Mouse (Mus musculus): ENCODE results near the gene Hsd17b7. TPM values are rescaled to one million over a fixed set of nuclear protein-coding genes. Genes with fewer than 3 reads are reported as not detected.

The Hsd17b7 gene
- polyA plus RNA-seq, 1 experiment, result 3.9 TPM

DNA sequence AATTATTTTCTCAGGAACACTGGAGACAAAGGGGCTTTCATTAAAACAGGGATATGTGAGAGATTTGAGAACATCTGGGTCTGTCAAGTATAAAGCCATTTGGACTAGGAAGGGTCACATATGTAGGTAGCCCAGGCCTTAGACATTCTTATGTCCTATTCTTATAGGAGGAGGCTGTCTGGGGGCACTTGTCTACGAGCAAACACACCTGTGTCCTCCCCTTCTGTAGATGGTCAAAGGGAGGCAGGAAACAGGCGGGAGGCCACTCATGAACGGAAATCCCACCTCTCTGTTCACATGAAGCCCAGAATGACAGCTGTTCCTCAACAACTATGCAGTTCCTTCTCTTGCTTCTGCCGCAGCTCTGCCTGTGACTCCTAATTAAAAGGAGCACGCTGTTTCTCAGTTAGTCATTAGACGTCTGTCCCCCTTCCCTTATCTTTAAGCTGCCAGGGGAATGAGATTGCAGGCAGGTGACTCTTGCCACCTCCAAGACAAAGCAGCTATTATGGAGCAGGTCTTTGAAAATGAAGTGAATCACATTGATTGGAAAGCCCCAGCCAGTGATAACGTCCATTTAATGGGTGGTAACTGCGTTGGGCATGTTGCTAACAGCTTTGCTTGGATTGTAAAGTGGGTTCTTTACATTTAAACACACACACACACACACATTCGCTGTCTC lies 51.8 kb downstream of the Hsd17b7 start:
- DNase-seq, result no peak
- H3K27ac ChIP-seq (ENCODE audit: control insufficient read depth, insufficient read depth, low read length), result no peak overlapping the region
- H3K36me3 ChIP-seq (ENCODE audit: control insufficient read depth, insufficient read depth, low read length), result no peaks in the 10 kb centered on the region
- no peak overlapping the region for H3K4me3 ChIP-seq (ENCODE audit: control insufficient read depth, insufficient read depth, low read length)
- TF ChIP-seq CTCF (IDR thresholded peaks at IDR 0.05; ENCODE audit: borderline replicate concordance, control insufficient read depth, extremely low read depth, insufficient read depth, low read length, poor library complexity), result no peak
- no peak for TF ChIP-seq POLR2A (IDR thresholded peaks at IDR 0.05; ENCODE audit: control insufficient read depth, extremely low read depth, insufficient read depth, low read length, poor library complexity)
- 52% methylated on average over 9 of the region's 9 CpGs for WGBS
- H3K27me3 ChIP-seq (ENCODE audit: control insufficient read depth, insufficient read depth, low read length), result no peaks in the 10 kb centered on the region
- no peaks in the 10 kb centered on the region for H3K4me1 ChIP-seq (replicated peaks; ENCODE audit: control insufficient read depth, insufficient read depth, low read length)

GRCm38 (mm10) chr1:169916659-169917058 lies 52.4 kb downstream of the Hsd17b7 start:
- no peak for DNase-seq
- Histone ChIP-seq H3K27ac (ENCODE audit: control insufficient read depth, insufficient read depth, low read length) (no peak overlapping the region), H3K4me3 (ENCODE audit: control insufficient read depth, insufficient read depth, low read length) (no peak overlapping the region), H3K4me1 (replicated peaks; ENCODE audit: control insufficient read depth, insufficient read depth, low read length) (no peaks in the 10 kb centered on the region), H3K36me3 (ENCODE audit: control insufficient read depth, insufficient read depth, low read length) (no peaks in the 10 kb centered on the region), H3K27me3 (ENCODE audit: control insufficient read depth, insufficient read depth, low read length) (no peaks in the 10 kb centered on the region)
- 60% methylated on average over 7 of the region's 7 CpGs for WGBS
- TF ChIP-seq CTCF (IDR thresholded peaks at IDR 0.05; ENCODE audit: borderline replicate concordance, control insufficient read depth, extremely low read depth, insufficient read depth, low read length, poor library complexity) (no peak), POLR2A (IDR thresholded peaks at IDR 0.05; ENCODE audit: control insufficient read depth, extremely low read depth, insufficient read depth, low read length, poor library complexity) (no peak)

DNA sequence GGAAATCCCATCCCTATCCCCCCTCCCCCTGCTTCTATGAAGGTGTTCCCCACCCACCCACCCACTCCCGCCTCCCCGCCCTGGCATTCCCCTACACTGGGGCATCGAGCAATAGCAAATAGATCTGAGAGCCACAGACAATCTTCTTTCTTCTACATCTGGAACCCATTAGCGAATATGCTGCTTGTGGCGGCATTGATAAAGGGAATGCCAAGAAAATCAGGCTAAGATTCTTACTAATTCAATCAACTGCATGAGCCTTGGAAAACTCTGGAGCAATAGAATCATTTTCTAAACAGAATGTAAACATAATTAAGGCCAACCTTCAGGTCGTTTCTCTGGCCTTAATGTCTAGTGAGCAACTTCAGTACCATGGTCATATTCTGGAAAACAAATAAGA lies 57.5 kb downstream of the Hsd17b7 start:
- no peak for TF ChIP-seq POLR2A (IDR thresholded peaks at IDR 0.05; ENCODE audit: control insufficient read depth, extremely low read depth, insufficient read depth, low read length, poor library complexity)
- TF ChIP-seq CTCF (IDR thresholded peaks at IDR 0.05; ENCODE audit: borderline replicate concordance, control insufficient read depth, extremely low read depth, insufficient read depth, low read length, poor library complexity), result no peak
- H3K4me1 ChIP-seq (replicated peaks; ENCODE audit: control insufficient read depth, insufficient read depth, low read length), result no peaks in the 10 kb centered on the region
- no peak for DNase-seq
- no peak overlapping the region for H3K27ac ChIP-seq (ENCODE audit: control insufficient read depth, insufficient read depth, low read length)
- no peak overlapping the region for H3K4me3 ChIP-seq (ENCODE audit: control insufficient read depth, insufficient read depth, low read length)
- WGBS, result 88% methylated on average over 6 of the region's 6 CpGs
- no peaks in the 10 kb centered on the region for H3K27me3 ChIP-seq (ENCODE audit: control insufficient read depth, insufficient read depth, low read length)
- no peaks in the 10 kb centered on the region for H3K36me3 ChIP-seq (ENCODE audit: control insufficient read depth, insufficient read depth, low read length)

DNA sequence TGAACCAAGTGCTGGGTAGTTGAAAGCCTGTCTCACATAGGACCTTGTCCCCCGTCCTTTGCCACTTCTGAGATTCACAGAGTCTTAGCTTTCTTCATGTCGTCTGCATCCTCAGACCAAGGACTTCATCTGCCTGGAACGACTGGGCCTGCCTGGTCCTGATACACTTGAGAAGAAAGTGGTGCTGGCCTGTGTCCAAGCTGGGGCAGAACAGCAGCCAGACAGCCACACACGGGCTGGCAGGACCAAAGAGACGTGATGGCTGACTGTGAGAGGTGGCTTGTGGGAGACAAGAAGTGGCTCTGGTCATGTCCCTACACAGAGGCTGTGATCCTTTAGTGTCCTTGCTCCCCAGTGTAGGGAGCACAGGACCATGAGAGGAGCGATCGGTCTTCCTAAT lies 58.3 kb downstream of the Hsd17b7 start:
- Histone ChIP-seq H3K4me3 (ENCODE audit: control insufficient read depth, insufficient read depth, low read length) (no peak overlapping the region), H3K4me1 (replicated peaks; ENCODE audit: control insufficient read depth, insufficient read depth, low read length) (no peaks in the 10 kb centered on the region), H3K27me3 (ENCODE audit: control insufficient read depth, insufficient read depth, low read length) (no peaks in the 10 kb centered on the region), H3K36me3 (ENCODE audit: control insufficient read depth, insufficient read depth, low read length) (no peaks in the 10 kb centered on the region), H3K27ac (ENCODE audit: control insufficient read depth, insufficient read depth, low read length) (no peak overlapping the region)
- WGBS, result 85% methylated on average over 7 of the region's 7 CpGs
- no peak for TF ChIP-seq CTCF (IDR thresholded peaks at IDR 0.05; ENCODE audit: borderline replicate concordance, control insufficient read depth, extremely low read depth, insufficient read depth, low read length, poor library complexity)
- DNase-seq, result no peak

DNA sequence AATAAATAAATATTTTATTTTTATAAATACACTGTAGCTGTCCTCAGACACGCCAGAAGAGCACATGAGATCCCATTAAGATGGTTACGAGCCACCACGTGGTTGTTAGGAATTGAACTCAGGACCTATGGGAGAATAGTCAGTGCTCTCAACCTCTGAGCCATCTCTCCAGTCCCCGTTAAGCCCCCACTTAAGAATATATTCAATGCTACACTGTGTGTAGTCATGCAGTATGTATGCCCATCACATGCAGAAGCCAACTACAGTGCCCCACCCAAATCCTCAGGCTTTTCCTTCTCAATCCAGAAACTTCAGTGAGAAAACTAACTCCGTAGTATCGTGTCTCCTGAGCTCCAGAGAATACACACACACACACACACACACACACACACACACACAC lies 59.4 kb downstream of the Hsd17b7 start:
- 95% methylated on average over 6 of the region's 6 CpGs for WGBS

GRCm38 (mm10) chr1:169909163-169909562 lies 59.9 kb downstream of the Hsd17b7 start:
- no peak overlapping the region for H3K4me3 ChIP-seq (ENCODE audit: control insufficient read depth, insufficient read depth, low read length)
- no peaks in the 10 kb centered on the region for H3K4me1 ChIP-seq (replicated peaks; ENCODE audit: control insufficient read depth, insufficient read depth, low read length)
- H3K27ac ChIP-seq (ENCODE audit: control insufficient read depth, insufficient read depth, low read length), result no peak overlapping the region
- TF ChIP-seq POLR2A (IDR thresholded peaks at IDR 0.05; ENCODE audit: control insufficient read depth, extremely low read depth, insufficient read depth, low read length, poor library complexity) (no peak), CTCF (IDR thresholded peaks at IDR 0.05; ENCODE audit: borderline replicate concordance, control insufficient read depth, extremely low read depth, insufficient read depth, low read length, poor library complexity) (no peak)
- no peaks in the 10 kb centered on the region for H3K27me3 ChIP-seq (ENCODE audit: control insufficient read depth, insufficient read depth, low read length)
- no peaks in the 10 kb centered on the region for H3K36me3 ChIP-seq (ENCODE audit: control insufficient read depth, insufficient read depth, low read length)
- no peak for DNase-seq
- 89% methylated on average over 5 of the region's 5 CpGs for WGBS

More for the DNA sequence above, 59.4 kb downstream of the Hsd17b7 start:
- TF ChIP-seq POLR2A (IDR thresholded peaks at IDR 0.05; ENCODE audit: control insufficient read depth, extremely low read depth, insufficient read depth, low read length, poor library complexity) (no peak), CTCF (IDR thresholded peaks at IDR 0.05; ENCODE audit: borderline replicate concordance, control insufficient read depth, extremely low read depth, insufficient read depth, low read length, poor library complexity) (no peak)
- DNase-seq, result no peak
- no peaks in the 10 kb centered on the region for H3K36me3 ChIP-seq (ENCODE audit: control insufficient read depth, insufficient read depth, low read length)
- no peaks in the 10 kb centered on the region for H3K4me1 ChIP-seq (replicated peaks; ENCODE audit: control insufficient read depth, insufficient read depth, low read length)
- no peak overlapping the region for H3K27ac ChIP-seq (ENCODE audit: control insufficient read depth, insufficient read depth, low read length)
- no peak overlapping the region for H3K4me3 ChIP-seq (ENCODE audit: control insufficient read depth, insufficient read depth, low read length)
- no peaks in the 10 kb centered on the region for H3K27me3 ChIP-seq (ENCODE audit: control insufficient read depth, insufficient read depth, low read length)
